Mouse (Mus musculus) heart, adult 9 months (tissue): ENCODE measurements around the gene Gsn.

Experiments
- DNase-seq, 2 experiments: peaks; one replicate each; pipeline ENCODE4 v3.0.0; 2022; ENCODE audit warnings: low spot score in 2 of 2

Gene Gsn

GRCm38 (mm10) chr2:35325930-35326329 lies 69.8 kb downstream of the Gsn start:
- no peak for DNase-seq

GRCm38 (mm10) chr2:35326931-35327330 lies 70.8 kb downstream of the Gsn start:
- DNase-seq, result no peak

GRCm38 (mm10) chr2:35327583-35327982 lies 71.4 kb downstream of the Gsn start:
- no peak for DNase-seq

GRCm38 (mm10) chr2:35328064-35328792 lies 72.0 kb downstream of the Gsn start:
- DNase-seq, result no peak

GRCm38 (mm10) chr2:35329061-35329460 lies 72.9 kb downstream of the Gsn start:
- no peak for DNase-seq

GRCm38 (mm10) chr2:35331205-35331604 lies 75.0 kb downstream of the Gsn start:
- DNase-seq, result no peak

GRCm38 (mm10) chr2:35333670-35334069 lies 77.5 kb downstream of the Gsn start:
- DNase-seq, result no peak

GRCm38 (mm10) chr2:35335620-35336019 lies 79.4 kb downstream of the Gsn start:
- DNase-seq, result no peak

GRCm38 (mm10) chr2:35336388-35337280 lies 80.5 kb downstream of the Gsn start, which contains the start of gene Stom:
Gene Stom (minus strand): TSS chr2:35336976.
- DNase-seq, result peak; percentile 99 to 100

- peak; percentile 44 to 51 for DNase-seq
Observed at GRCm38 (mm10) chr2:35337419-35337818, 81.2 kb downstream of the Gsn start.

GRCm38 (mm10) chr2:35338036-35338435 lies 81.9 kb downstream of the Gsn start:
- no peak for DNase-seq

- peak in 1 of 2 experiments; percentile 63 for DNase-seq
Observed at GRCm38 (mm10) chr2:35338707-35339106, 82.5 kb downstream of the Gsn start.

GRCm38 (mm10) chr2:35342605-35343004 lies 86.4 kb downstream of the Gsn start:
- DNase-seq, result peak in 1 of 2 experiments; percentile 26

- DNase-seq, result peak in 1 of 2 experiments; percentile 23
Observed at GRCm38 (mm10) chr2:35345984-35346383, 89.8 kb downstream of the Gsn start.

- peak; percentile 24 to 32 for DNase-seq
Observed at GRCm38 (mm10) chr2:35349184-35349583, 93.0 kb downstream of the Gsn start.
